In the genomic region with DNA sequence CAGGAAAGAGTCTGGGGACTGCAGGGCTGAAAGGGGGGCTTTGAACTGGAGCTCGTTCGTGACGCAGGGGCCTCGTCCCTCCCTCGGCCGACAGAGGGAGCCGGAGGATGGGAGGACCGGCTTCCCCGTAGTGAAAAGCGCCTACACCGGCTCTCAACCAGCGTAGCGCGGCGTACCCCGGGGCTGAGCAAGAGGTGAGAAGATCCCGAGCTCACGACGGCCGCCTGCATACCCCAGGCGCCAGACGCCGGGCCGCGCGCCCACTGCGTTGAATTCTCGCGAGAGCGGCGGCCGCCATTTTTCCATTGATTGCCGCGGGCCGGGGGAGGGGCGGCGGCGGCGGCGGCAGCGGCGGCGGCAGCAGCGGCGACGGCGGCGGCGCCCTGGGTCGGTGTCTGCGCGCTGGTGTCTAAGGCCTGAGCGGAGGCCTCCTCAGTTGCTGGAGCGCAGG, we compare ENCODE assay signal across 8 mouse cellular contexts. TPM values are rescaled to one million over a fixed set of nuclear protein-coding genes. Genes with fewer than 3 reads are reported as not detected.
DNase-seq lines count a peak whose midpoint lies in the region; ATAC-seq and TF ChIP-seq lines count a peak whose summit lies in the region.

A gene (plus strand): TSS at position 355 of the 451 bp plus-strand sequence.

- TF ChIP-seq POLR2A in cerebellum, adult 2 months (IDR thresholded peaks at IDR 0.05; ENCODE audit: borderline replicate concordance, insufficient read depth, low read length): peak; percentile 70

- peak; percentile 42; the same call in 1 of the 2 replicates for TF ChIP-seq CTCF in cerebellum, adult 2 months (IDR thresholded peaks at IDR 0.05; ENCODE audit: borderline replicate concordance, insufficient read depth, low read depth, low read length)
- peak; percentile 72 for TF ChIP-seq CTCF in lung, embryonic 14.5 days (IDR thresholded peaks at IDR 0.05; ENCODE audit: low read depth)

- H3K36me3 ChIP-seq in lung, embryonic 14.5 days (ENCODE audit: insufficient read depth): peaks cover 1% of the 10 kb centered on the region; the same call in 1 of the 2 replicates

- ATAC-seq in lung, embryonic 14.5 days (ENCODE audit: insufficient read depth): peak; percentile 95
- ATAC-seq in neutrophil, adult 5-6 weeks (ENCODE audit: extremely low read depth, insufficient number of reproducible peaks, low FRiP score, poor library complexity, severe bottlenecking): peak; percentile 87

- peak within 1 kb of the TSS; percentile 60 for H3K4me3 ChIP-seq in cerebellum, adult 2 months (replicated peaks; ENCODE audit: insufficient read depth, low read depth, low read length)
- peak within 1 kb of the TSS; percentile 94 for H3K4me3 ChIP-seq in lung, embryonic 14.5 days (ENCODE audit: low read depth, low read length)

- no peaks in the 10 kb centered on the region; the same call in 1 of the 2 replicates for H3K27me3 ChIP-seq in cerebellum, adult 2 months (ENCODE audit: control insufficient read depth, insufficient read depth, low read length)
- no peaks in the 10 kb centered on the region for H3K27me3 ChIP-seq in lung, embryonic 14.5 days (ENCODE audit: insufficient read depth, low read length)

- 1% methylated on average over 54 of the region's 54 CpGs for WGBS in cerebellum, adult 2 months
- WGBS in lung, embryonic 14.5 days: under 1% methylated on average over 54 of the region's 54 CpGs

- H3K4me1 ChIP-seq in cerebellum, adult 2 months (ENCODE audit: control insufficient read depth, insufficient read depth, low read length): no peaks in the 10 kb centered on the region; the same call in 1 of the 2 replicates
- H3K4me1 ChIP-seq in lung, embryonic 14.5 days (ENCODE audit: insufficient read depth): peaks cover 25% of the 10 kb centered on the region

- no peaks in the 10 kb centered on the region for H3K9me3 ChIP-seq in lung, embryonic 14.5 days (ENCODE audit: low read depth, low read length)

- DNase-seq in MEL-GATA-1-ER (ENCODE audit: extremely low read depth, low read depth): peak; percentile 19
- peak; percentile 84 to 90 for DNase-seq in cerebellum, adult 2 months
- peak; percentile 82 for DNase-seq in forelimb bud, embryonic 11.5 days (ENCODE audit: low read depth, low spot score)
- peak; percentile 92 for DNase-seq in heart, postnatal 4 days
- peak; percentile 58 to 85 for DNase-seq in layer of hippocampus, adult 8-10 months (ENCODE audit: low spot score in 2 of 2)
- DNase-seq in lung, embryonic 14.5 days: peak; percentile 93
- peak; percentile 79 to 85 for DNase-seq in thymus, adult 18-20 months

- peak within 1 kb of the TSS; percentile 90 for H3K27ac ChIP-seq in cerebellum, adult 2 months (ENCODE audit: insufficient read depth, low read length)
- H3K27ac ChIP-seq in lung, embryonic 14.5 days (ENCODE audit: low read depth): peak within 1 kb of the TSS; percentile 98

- peak within 1 kb of the TSS; percentile 98 for H3K9ac ChIP-seq in lung, embryonic 14.5 days

- peak within 1 kb of the TSS; percentile 88 for H3K4me2 ChIP-seq in lung, embryonic 14.5 days

RNA-seq across cellular contexts. Expression of the gene that starts here (rescaled TPM):
- polyA plus RNA-seq in cerebellum, adult 2 months (2012; rRNA removed): 45.1 and 46.7 TPM in 2 replicates
- 10 to 100 TPM; 90.9 to 91.6 TPM for total RNA-seq in heart, postnatal 4 days (2021)
- total RNA-seq in layer of hippocampus, adult 8-10 months (2022): 10 to 100 TPM; 63.3 to 69.2 (median 66.6) TPM
- polyA plus RNA-seq in lung, embryonic 14.5 days (2014; fragmentation: Nextera tagmentation; extraction: Ambion mirVana): 91.1 and 92.1 TPM in 2 replicates
- total RNA-seq in neutrophil, adult 5-6 weeks (2017): 92.7 and 95.9 TPM in 2 replicates

Comparison
In these comparisons a context has a peak if more than half of its experiments do, and no peak if none do; other contexts are left out.
1. Peak in every context shown above with its lines: DNase-seq, ATAC-seq, H3K4me3 ChIP-seq and H3K27ac ChIP-seq.
2. DNase-seq: peak in every context shown above with its lines; median percentile 93 in lung, embryonic 14.5 days; 92 in heart, postnatal 4 days; 87 in cerebellum, adult 2 months; 82 in forelimb bud, embryonic 11.5 days; 82 in thymus, adult 18-20 months; 72 in layer of hippocampus, adult 8-10 months; 19 in MEL-GATA-1-ER.